Mouse (Mus musculus): ENCODE data around the gene Gpr161. TPM values are rescaled to one million over a fixed set of nuclear protein-coding genes. Genes with fewer than 3 reads are reported as not detected.

Gene Gpr161
- total RNA-seq (2015; ENCODE audit: low replicate concordance) = not detected in 2 replicates
- not detected in 2 replicates for total RNA-seq (2017; ENCODE audit: low replicate concordance)

DNA sequence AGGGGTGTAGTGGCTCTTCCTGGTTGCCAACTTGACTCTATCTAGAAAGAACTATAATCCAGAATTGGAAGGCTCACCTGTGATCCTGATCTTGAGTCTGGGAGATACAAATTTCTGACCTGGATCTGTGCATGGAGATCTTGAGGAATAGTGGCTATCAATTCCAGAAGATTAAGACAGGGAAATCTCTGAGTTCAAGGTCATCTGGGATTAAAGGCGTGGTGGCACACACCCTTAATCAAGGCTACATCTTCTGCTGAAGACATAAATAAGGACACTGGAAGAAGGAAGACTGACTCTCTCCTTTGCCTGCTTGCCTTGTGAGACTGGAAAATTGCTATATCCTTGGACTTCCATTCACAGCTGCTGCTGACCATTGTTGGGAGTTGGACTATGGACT is at the start of gene Gpr161:
Gene Gpr161, plus strand, starts transcription at position 301 of the 400 bp plus-strand sequence.
- no peak for ATAC-seq (replicated peaks; ENCODE audit: low FRiP score, poor library complexity, severe bottlenecking)

DNA sequence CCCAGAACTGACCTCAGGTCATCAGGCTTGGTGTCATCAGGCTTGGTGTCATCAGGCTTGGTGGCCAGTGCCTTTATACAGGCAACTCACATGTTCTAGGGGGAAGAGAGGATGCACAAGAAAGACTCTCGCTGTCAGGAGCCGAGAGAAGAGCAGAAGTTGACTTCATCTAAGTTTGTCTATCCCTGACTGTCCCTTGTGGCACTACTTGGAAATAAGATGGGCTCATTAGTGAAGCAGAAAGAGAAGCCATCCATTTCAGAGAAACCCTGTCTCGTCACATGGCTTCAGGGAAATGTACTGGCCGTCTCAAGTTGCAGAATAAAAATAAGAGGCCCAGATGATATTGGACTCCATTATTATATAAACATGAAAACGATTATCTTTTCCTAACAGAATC is 49.0 kb upstream of the Gpr161 start:
- ATAC-seq (replicated peaks; ENCODE audit: low FRiP score, poor library complexity, severe bottlenecking) = no peak

DNA sequence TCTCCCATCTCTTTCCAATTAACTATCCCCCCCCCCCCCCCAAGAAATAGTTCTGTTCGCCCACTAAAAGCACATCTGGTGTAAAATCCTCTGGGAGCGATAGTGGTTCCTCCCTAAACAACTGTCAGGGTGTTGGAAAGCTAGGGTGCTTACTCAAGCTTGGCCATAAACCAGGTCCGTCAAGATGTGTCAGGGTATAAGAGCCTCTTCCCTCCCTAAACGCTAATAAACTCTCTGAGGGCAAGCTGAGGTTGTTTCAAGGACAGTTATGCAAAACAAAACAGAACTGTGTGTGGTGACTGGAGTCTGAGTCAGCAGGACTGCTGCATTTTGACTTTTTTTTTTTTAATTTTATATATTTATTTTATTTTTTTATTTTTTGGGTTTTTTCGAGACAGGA is 48.5 kb upstream of the Gpr161 start:
- ATAC-seq (replicated peaks; ENCODE audit: low FRiP score, poor library complexity, severe bottlenecking) = no peak

- no peak for ATAC-seq (replicated peaks; ENCODE audit: low FRiP score, poor library complexity, severe bottlenecking)
These were observed 47.8 kb upstream of the Gpr161 start for GRCm38 (mm10) chr1:165247788-165248187.

GRCm38 (mm10) chr1:165248842-165249241 is 46.7 kb upstream of the Gpr161 start:
- no peak for ATAC-seq (replicated peaks; ENCODE audit: low FRiP score, poor library complexity, severe bottlenecking)

DNA sequence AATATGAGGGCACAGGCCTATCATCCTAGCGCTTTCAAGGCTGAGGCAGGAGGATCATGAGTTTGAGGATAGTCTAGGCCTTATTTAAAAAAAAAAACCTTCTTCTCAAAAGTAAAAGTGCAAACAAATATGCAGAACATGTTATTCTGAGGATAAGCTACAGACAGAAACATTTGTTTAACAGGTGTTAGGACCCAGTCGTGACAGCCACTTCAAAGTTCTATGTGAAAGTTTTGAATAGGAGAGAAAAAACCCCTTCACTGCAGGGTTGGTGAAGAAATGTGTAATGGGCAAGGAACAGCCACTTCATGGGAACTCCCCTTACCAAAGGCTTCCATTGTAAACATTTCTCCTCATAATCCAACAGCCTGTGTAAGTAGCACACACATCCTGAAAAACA is 45.0 kb upstream of the Gpr161 start:
- no peak for ATAC-seq (replicated peaks; ENCODE audit: low FRiP score, poor library complexity, severe bottlenecking)

DNA sequence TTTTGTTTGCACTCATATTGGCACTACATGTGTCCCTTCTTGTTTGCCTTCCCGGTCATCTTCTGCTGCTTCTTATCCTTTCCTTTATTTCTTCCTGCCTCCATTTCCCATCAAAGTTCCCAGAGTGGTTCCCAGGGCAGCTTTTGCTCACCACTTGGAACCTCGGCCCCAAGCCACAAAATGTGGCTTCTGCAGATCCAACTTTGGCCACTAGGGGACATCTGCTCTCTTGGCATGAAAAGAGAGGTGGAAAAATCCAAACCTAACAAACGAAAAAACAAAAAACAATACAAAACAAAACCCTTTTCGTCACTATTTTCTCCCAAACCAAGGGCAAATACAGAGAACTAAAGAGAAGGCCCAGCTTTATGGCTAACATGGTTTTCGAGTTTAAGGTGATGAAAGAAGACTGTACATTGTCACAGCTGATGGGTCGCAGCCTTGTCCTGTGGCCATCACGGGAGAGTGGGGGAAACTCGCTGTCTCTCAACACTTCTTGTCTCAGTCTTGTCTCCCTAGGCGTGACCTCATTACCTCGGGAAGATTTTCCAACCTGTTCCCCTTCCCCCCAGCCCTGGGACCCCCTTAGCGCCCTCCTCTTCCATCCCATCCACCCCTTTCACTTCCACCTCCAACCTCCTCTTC is 43.4 kb upstream of the Gpr161 start:
- ATAC-seq (replicated peaks; ENCODE audit: low FRiP score, poor library complexity, severe bottlenecking) = peak; percentile 84

- ATAC-seq (replicated peaks; ENCODE audit: low FRiP score, poor library complexity, severe bottlenecking) = no peak
These were observed 20.6 kb upstream of the Gpr161 start for GRCm38 (mm10) chr1:165274946-165275345.

DNA sequence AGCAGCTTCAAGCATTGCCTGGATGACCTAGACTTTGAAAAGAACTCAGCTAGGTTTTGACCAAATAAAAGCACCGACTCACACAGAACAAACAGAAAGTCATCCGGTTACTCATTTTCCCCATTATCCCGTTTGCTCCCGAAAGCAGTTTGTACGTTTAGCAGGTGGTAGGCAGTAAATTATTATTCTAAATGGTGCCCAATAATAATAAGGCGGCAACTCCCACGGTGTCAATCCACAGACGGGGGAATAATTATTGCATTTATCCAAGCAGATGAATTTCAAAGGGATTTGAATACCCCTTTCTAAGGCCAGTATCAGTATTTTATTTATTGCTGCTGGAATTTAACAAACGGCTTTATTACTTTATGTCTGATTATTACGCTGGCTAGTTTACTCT is 14.8 kb upstream of the Gpr161 start:
- no peak for ATAC-seq (replicated peaks; ENCODE audit: low FRiP score, poor library complexity, severe bottlenecking)

DNA sequence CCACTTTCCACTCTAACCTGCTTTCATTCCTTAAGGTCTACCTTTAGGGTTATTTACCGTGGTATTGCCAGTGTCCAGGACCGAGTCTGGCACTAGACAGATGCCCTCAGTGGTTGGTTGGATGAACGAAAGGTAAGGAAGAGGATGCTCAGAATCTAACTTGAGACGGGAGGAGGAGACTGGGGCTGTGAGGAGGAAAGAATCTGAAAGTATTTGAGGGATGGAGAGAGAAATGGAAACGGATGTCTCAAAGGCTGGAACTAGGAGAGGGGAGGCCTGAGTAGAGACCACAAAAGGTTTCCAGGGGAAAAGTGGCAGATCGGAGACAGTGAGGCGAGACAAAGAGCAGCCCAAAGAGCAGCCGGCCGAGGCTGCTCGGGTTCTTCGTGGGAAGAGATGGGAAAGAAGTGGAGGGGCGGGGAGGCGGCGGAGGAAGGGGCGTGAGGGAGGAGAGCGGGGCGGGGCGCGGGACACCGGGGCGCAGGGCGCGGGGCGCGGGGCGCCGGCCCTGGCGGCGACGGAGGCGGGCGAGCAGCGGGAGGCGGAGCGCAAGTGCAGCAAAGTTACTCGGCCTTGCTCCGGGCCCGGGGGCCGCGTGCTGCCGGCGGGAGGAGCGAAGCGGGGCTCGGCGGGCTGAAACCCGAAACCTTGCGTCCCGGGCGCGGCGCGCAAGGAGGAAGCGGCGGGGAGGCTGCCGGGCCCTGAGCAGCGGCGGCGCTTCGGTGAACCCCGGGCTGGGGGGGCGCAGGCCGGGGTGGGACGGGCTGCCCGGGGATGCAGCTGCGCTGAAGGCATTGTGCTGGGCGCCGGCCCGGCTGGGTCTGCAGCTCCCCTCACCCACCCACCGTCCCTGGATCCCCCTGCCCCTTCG is 14.0 kb upstream of the Gpr161 start:
- ATAC-seq (replicated peaks; ENCODE audit: low FRiP score, poor library complexity, severe bottlenecking) = no peak

DNA sequence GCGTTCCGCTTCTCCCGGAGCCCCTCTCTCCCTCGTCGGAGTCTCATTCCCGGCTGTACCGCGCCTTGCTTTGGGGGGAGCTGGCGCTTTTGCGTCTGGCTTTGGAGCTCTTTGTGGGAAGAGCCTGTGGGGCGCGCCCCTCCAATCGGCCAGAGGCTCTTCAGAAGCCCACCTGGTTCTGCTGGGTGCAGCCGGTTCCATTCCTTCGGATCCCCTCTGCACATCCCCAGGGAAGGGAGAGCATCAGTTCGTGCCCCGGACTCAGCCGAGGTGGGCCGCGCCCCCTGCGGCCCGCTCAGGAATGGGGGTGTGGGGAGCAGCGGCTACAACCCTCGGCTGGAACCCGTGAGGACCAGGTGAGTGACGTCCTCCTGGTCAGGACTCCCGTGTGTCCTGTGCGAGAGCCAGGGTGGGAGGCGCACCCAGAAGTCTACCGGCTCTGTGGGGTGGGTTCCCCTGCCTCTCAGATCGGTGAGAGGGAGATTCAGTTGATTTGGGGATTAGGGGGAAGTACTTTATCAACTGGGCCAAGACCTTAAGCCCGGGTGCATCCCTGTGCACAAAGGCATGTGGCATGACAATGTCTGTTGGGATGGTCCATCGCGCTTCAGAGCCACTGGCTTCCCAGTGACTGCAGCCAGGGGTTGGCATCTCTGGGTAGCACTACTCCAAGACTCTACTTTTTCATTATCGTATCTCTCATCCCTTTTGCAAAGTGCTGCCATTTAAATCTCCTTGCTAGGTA is 13.2 kb upstream of the Gpr161 start:
- ATAC-seq (replicated peaks; ENCODE audit: low FRiP score, poor library complexity, severe bottlenecking) = no peak

GRCm38 (mm10) chr1:165282967-165283345 is 12.6 kb upstream of the Gpr161 start:
- no peak for ATAC-seq (replicated peaks; ENCODE audit: low FRiP score, poor library complexity, severe bottlenecking)

GRCm38 (mm10) chr1:165284096-165284495 is 11.5 kb upstream of the Gpr161 start:
- no peak for ATAC-seq (replicated peaks; ENCODE audit: low FRiP score, poor library complexity, severe bottlenecking)

GRCm38 (mm10) chr1:165288165-165288564 is 7.4 kb upstream of the Gpr161 start:
- no peak for ATAC-seq (replicated peaks; ENCODE audit: low FRiP score, poor library complexity, severe bottlenecking)

GRCm38 (mm10) chr1:165289831-165290230 is 5.8 kb upstream of the Gpr161 start:
- peak; percentile 61; the same call in 1 of the 2 replicates for ATAC-seq (replicated peaks; ENCODE audit: low FRiP score, poor library complexity, severe bottlenecking)

GRCm38 (mm10) chr1:165291606-165292005 is 4.0 kb upstream of the Gpr161 start:
- ATAC-seq (replicated peaks; ENCODE audit: low FRiP score, poor library complexity, severe bottlenecking) = no peak

DNA sequence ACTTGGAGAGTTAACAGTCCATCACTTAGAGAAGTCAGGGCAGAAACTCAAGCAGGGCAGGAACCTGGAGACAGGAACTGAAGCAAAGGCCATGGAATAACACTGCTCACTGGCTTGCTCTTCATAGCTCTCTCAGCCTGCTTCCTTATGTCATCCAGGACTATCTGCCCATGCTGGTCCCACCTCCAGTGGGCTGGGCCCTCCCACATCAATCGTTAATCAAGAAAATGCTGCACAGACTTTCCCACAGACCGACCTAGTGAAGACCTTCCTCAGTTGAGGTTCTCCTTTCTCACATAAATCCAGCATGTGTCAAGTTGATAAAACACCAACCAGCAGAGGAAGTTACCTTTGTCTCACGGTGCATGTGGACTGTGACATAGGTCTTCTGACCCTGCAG is 5.5 kb downstream of the Gpr161 start:
- no peak for ATAC-seq (replicated peaks; ENCODE audit: low FRiP score, poor library complexity, severe bottlenecking)

DNA sequence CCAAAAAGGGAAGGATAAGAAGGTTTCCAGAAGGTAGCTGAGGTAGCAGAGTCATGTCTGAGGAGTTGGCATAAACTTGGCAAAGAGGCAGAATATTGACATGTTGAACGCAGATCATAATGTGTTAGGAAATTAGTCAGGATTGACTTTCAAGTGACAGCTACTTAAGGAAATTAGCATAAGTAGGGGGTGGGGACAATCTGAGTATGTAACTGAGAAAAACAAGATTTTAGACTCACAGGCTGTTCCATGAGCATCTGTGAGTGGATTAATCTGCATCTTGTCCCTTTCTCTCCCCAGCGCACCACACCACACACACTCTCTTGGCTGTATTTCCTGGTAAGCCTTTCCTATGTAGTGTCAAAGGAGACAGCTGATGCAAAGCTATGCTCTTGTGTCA is 6.0 kb downstream of the Gpr161 start:
- ATAC-seq (replicated peaks; ENCODE audit: low FRiP score, poor library complexity, severe bottlenecking) = no peak

- no peak for ATAC-seq (replicated peaks; ENCODE audit: low FRiP score, poor library complexity, severe bottlenecking)
These were observed 7.0 kb downstream of the Gpr161 start for GRCm38 (mm10) chr1:165302455-165303208.

- no peak for ATAC-seq (replicated peaks; ENCODE audit: low FRiP score, poor library complexity, severe bottlenecking)
These were observed 7.6 kb downstream of the Gpr161 start for GRCm38 (mm10) chr1:165303209-165303608.
